Mouse (Mus musculus) left cerebral cortex, adult 18-20 months (tissue): ENCODE data around the gene Kcnn1. TPM values are rescaled to one million over a fixed set of nuclear protein-coding genes. Genes with fewer than 3 reads are reported as not detected.
A peak's percentile ranks its signal among the peaks of the same experiment; 100 is the strongest.
"Not testable (repeated sequence)": the region's sequence is repeated elsewhere in the genome, so short reads cannot be mapped to it uniquely, and the experiment has no call there.

Source experiments
- DNase-seq, 2 experiments: peaks; one replicate each; pipeline ENCODE4 v3.0.0; 2021 to 2022; ENCODE audit warnings: low spot score in 2 of 2, mixed read lengths in 1 of 2
- long read RNA-seq, 2 experiments: library from polyadenylated mRNA; stranded (forward); transcript quantifications; one replicate each; pipeline ENCODE4 v2.0.0; 2021
- total RNA-seq, 2 experiments: library from RNA; stranded (reverse); gene quantifications; 2 replicates each; pipeline ENCODE4 v1.2.3; 2021

Kcnn1 gene
- total RNA-seq: 10 to 100 TPM; 17.4 to 19.3 TPM
- long read RNA-seq, experiment 1, partial matches to known transcripts: 4 of 19 reads
- long read RNA-seq, experiment 1, other reads (novel, unspliced or antisense): 15 of 19 reads
- long read RNA-seq, experiment 2, partial matches to known transcripts: 6 of 27 reads
- long read RNA-seq, experiment 2, other reads (novel, unspliced or antisense): 21 of 27 reads

- DNase-seq: no peak
Observed at GRCm38 (mm10) chr8:70862824-70863641, at the start of gene Kcnn1. Kcnn1 (minus strand) TSS chr8:70863258.

GRCm38 (mm10) chr8:70911596-70911995 lies 48.5 kb upstream of the Kcnn1 start:
- no peak for DNase-seq

- DNase-seq: no peak
Observed at GRCm38 (mm10) chr8:70907518-70907917, 44.5 kb upstream of the Kcnn1 start.

GRCm38 (mm10) chr8:70905831-70906736 lies 43.0 kb upstream of the Kcnn1 start, which contains the start of gene Map1s:
Map1s (plus strand) TSS chr8:70905932.
- peak; percentile 78 to 85 for DNase-seq

GRCm38 (mm10) chr8:70905463-70905830 lies 42.4 kb upstream of the Kcnn1 start:
- no peak for DNase-seq

GRCm38 (mm10) chr8:70904532-70904931 lies 41.5 kb upstream of the Kcnn1 start:
- no peak for DNase-seq

- DNase-seq: no peak
Observed at GRCm38 (mm10) chr8:70903582-70903981, 40.5 kb upstream of the Kcnn1 start.

- DNase-seq: no peak
Observed at GRCm38 (mm10) chr8:70903112-70903511, 40.1 kb upstream of the Kcnn1 start.

- DNase-seq: no peak
Observed at GRCm38 (mm10) chr8:70902211-70902610, 39.2 kb upstream of the Kcnn1 start.

GRCm38 (mm10) chr8:70900872-70901387 lies 37.9 kb upstream of the Kcnn1 start:
- no peak for DNase-seq

- no peak for DNase-seq
Observed at GRCm38 (mm10) chr8:70899226-70899625, 36.2 kb upstream of the Kcnn1 start.

- DNase-seq: no peak
Observed at GRCm38 (mm10) chr8:70898661-70899198, 35.7 kb upstream of the Kcnn1 start.

- DNase-seq: peak; percentile 83 to 88
Observed at GRCm38 (mm10) chr8:70897681-70898413, 34.8 kb upstream of the Kcnn1 start.

- DNase-seq: peak; percentile 95 to 97
Observed at GRCm38 (mm10) chr8:70897021-70897680, 34.1 kb upstream of the Kcnn1 start, which contains the start of gene Rpl18a. Rpl18a (minus strand) TSS chr8:70897412.

- no peak for DNase-seq
Observed at GRCm38 (mm10) chr8:70896316-70897020, 33.4 kb upstream of the Kcnn1 start.

- DNase-seq: not testable (repeated sequence)
Observed at GRCm38 (mm10) chr8:70895571-70896259, 32.7 kb upstream of the Kcnn1 start.

GRCm38 (mm10) chr8:70894771-70895545 lies 31.9 kb upstream of the Kcnn1 start:
- DNase-seq: no peak

GRCm38 (mm10) chr8:70894385-70894720 lies 31.3 kb upstream of the Kcnn1 start:
- no peak for DNase-seq
